Comparison of ENCODE assay signal across 16 mouse cellular contexts in the genomic region with DNA sequence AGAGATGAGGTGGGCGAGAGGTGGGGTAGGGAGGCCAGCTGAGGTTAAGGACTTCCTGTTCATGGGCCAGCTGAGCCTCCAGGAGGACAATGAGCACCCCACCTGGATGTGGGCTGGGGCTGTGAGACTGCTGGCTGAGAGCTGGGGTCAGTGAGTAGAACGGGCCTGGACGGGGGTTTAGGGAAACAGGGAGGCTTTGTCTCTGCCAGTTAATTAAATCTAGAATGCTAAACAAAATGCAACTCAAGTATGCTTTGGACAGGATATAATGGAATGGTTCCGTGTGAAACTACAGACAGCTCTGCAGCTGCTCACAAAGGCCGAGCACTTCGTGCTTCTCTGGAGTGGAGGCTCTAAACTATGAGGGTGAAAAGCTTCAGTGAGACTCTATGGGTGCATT. TPM values are rescaled to one million over a fixed set of nuclear protein-coding genes. Genes with fewer than 3 reads are reported as not detected.
A peak's percentile ranks its signal among the peaks of the same experiment; 100 is the strongest.
DNase-seq lines count a peak whose midpoint lies in the region; ATAC-seq lines count a peak whose summit lies in the region.
"Had no signal": no experiment of that assay in that cellular context is flagged by ENCODE, and none has a peak within 500 bp of the region (broad histone marks: within the 10 kb centered on the region; RNA-seq: fewer than 3 reads in every experiment).

No protein-coding gene starts in this region.

- no peak overlapping the region for H3K27ac ChIP-seq in hindbrain, embryonic 16.5 days (ENCODE audit: low read depth, low read length)
- no peak overlapping the region for H3K27ac ChIP-seq in hindbrain, embryonic 14.5 days
- H3K27ac ChIP-seq in lung, embryonic 15.5 days: peak overlapping the region; percentile 44
- H3K27ac ChIP-seq: embryonic facial prominence, embryonic 10.5 days; hindbrain, embryonic 10.5 days had no signal

- no peaks in the 10 kb centered on the region for H3K4me1 ChIP-seq in hindbrain, embryonic 16.5 days (ENCODE audit: control insufficient read depth, insufficient read depth, low read depth, low read length)
- H3K4me1 ChIP-seq in hindbrain, embryonic 14.5 days (replicated peaks; ENCODE audit: control insufficient read depth, insufficient read depth, low read length): no peaks in the 10 kb centered on the region
- peaks cover 4% of the 10 kb centered on the region for H3K4me1 ChIP-seq in lung, embryonic 15.5 days
- H3K4me1 ChIP-seq: embryonic facial prominence, embryonic 10.5 days; heart, embryonic 12.5 days; hindbrain, embryonic 10.5 days had no signal

- DNase-seq in hindbrain, embryonic 14.5 days (ENCODE audit: low spot score): no peak
- no peak for DNase-seq in lung, postnatal 25 days (ENCODE audit: low spot score)
- DNase-seq in Muller cell, postnatal 12 days (ENCODE audit: inconsistent ontology term): peak; percentile 52
- DNase-seq in lung, postnatal 4 days: peak; percentile 25 to 66
- DNase-seq: adrenal gland, adult 2 months; adrenal gland, postnatal 25 days; cerebellum, adult 2 months; cerebellum, postnatal 10 days; gastrocnemius, postnatal 14 days had no signal

- no peak overlapping the region for H3K9ac ChIP-seq in hindbrain, embryonic 16.5 days (ENCODE audit: low read depth, low read length)
- no peak overlapping the region for H3K9ac ChIP-seq in hindbrain, embryonic 14.5 days
- no peak overlapping the region for H3K9ac ChIP-seq in lung, embryonic 15.5 days
- H3K9ac ChIP-seq: heart, embryonic 12.5 days had no signal

- no peaks in the 10 kb centered on the region for H3K36me3 ChIP-seq in hindbrain, embryonic 16.5 days (ENCODE audit: control insufficient read depth, insufficient read depth, low read length)
- H3K36me3 ChIP-seq in hindbrain, embryonic 14.5 days (replicated peaks; ENCODE audit: control insufficient read depth, insufficient read depth): peaks cover 39% of the 10 kb centered on the region
- H3K36me3 ChIP-seq in lung, embryonic 15.5 days: no peaks in the 10 kb centered on the region
- H3K36me3 ChIP-seq: embryonic facial prominence, embryonic 10.5 days; heart, embryonic 12.5 days; hindbrain, embryonic 10.5 days had no signal

- ATAC-seq in hindbrain, embryonic 16.5 days: 0 out of 2 replicates have a peak, but pooled peaks have one; percentile 24
- ATAC-seq in hindbrain, embryonic 14.5 days (ENCODE audit: low FRiP score): no peak
- peak; percentile 58 for ATAC-seq in lung, embryonic 15.5 days (ENCODE audit: borderline replicate concordance, extremely low read depth, low FRiP score, low TSS enrichment)
- ATAC-seq: forebrain, embryonic 16.5 days had no signal

- H3K4me3 ChIP-seq in hindbrain, embryonic 16.5 days (ENCODE audit: low read length): no peak overlapping the region
- no peak overlapping the region for H3K4me3 ChIP-seq in hindbrain, embryonic 14.5 days (replicated peaks; ENCODE audit: low read length)
- H3K4me3 ChIP-seq in lung, embryonic 15.5 days: no peak overlapping the region
- H3K4me3 ChIP-seq: embryonic facial prominence, embryonic 10.5 days; heart, embryonic 12.5 days; hindbrain, embryonic 10.5 days had no signal

- no peaks in the 10 kb centered on the region for H3K27me3 ChIP-seq in hindbrain, embryonic 16.5 days (replicated peaks; ENCODE audit: control insufficient read depth, insufficient read depth, low read length)
- H3K27me3 ChIP-seq in hindbrain, embryonic 14.5 days (ENCODE audit: control insufficient read depth, insufficient read depth, low read length): no peaks in the 10 kb centered on the region
- no peaks in the 10 kb centered on the region for H3K27me3 ChIP-seq in lung, embryonic 15.5 days
- H3K27me3 ChIP-seq: CH12.LX; heart, embryonic 12.5 days had no signal

- H3K4me2 ChIP-seq in hindbrain, embryonic 16.5 days (ENCODE audit: low read length): no peak overlapping the region
- no peak overlapping the region for H3K4me2 ChIP-seq in hindbrain, embryonic 14.5 days (replicated peaks)
- no peak overlapping the region for H3K4me2 ChIP-seq in lung, embryonic 15.5 days
- H3K4me2 ChIP-seq: heart, embryonic 12.5 days had no signal

- no peaks in the 10 kb centered on the region for H3K9me3 ChIP-seq in hindbrain, embryonic 16.5 days (ENCODE audit: control insufficient read depth, low read length)
- H3K9me3 ChIP-seq in hindbrain, embryonic 14.5 days (ENCODE audit: control insufficient read depth, low read length): no peaks in the 10 kb centered on the region
- no peaks in the 10 kb centered on the region for H3K9me3 ChIP-seq in lung, embryonic 15.5 days
- H3K9me3 ChIP-seq: embryonic facial prominence, embryonic 10.5 days; heart, embryonic 12.5 days; hindbrain, embryonic 10.5 days had no signal

- 62% methylated on average over 6 of the region's 6 CpGs for WGBS in hindbrain, embryonic 16.5 days
- 56% methylated on average over 6 of the region's 6 CpGs for WGBS in hindbrain, embryonic 14.5 days
- WGBS in lung, embryonic 15.5 days: 50% methylated on average over 6 of the region's 6 CpGs

RNA-seq across cellular contexts. Expression of a gene that starts 32.9 kb away (rescaled TPM):
- 181 and 198 TPM in 2 replicates for polyA plus RNA-seq in hindbrain, embryonic 16.5 days (2015; fragmentation: Nextera tagmentation; extraction: Ambion mirVana)
- 162 and 171 TPM in 2 replicates for polyA plus RNA-seq in hindbrain, embryonic 14.5 days (2014; fragmentation: Nextera tagmentation; extraction: Ambion mirVana)
- polyA plus RNA-seq in lung, embryonic 15.5 days (2015; fragmentation: Nextera tagmentation; extraction: Ambion mirVana): 6.5 and 6.9 TPM in 2 replicates

RNA-seq across cellular contexts. Expression of a gene that starts 50.2 kb away (rescaled TPM):
- polyA plus RNA-seq in hindbrain, embryonic 16.5 days (2015; fragmentation: Nextera tagmentation; extraction: Ambion mirVana): 25.9 and 27.3 TPM in 2 replicates
- polyA plus RNA-seq in hindbrain, embryonic 14.5 days (2014; fragmentation: Nextera tagmentation; extraction: Ambion mirVana): 21.0 and 22.1 TPM in 2 replicates
- polyA plus RNA-seq in lung, embryonic 15.5 days (2015; fragmentation: Nextera tagmentation; extraction: Ambion mirVana): 44.9 and 45.5 TPM in 2 replicates

Comparison
In these comparisons a context has a peak if more than half of its experiments do, and no peak if none do; other contexts are left out.
1. DNase-seq: peak in Muller cell, postnatal 12 days (single experiment) and lung, postnatal 4 days (2 of 2); none in hindbrain, embryonic 14.5 days (single experiment) and lung, postnatal 25 days (single experiment).
2. RNA of a gene that starts 32.9 kb away (polyA plus RNA-seq): 181 to 198 TPM in hindbrain, embryonic 16.5 days and 162 to 171 TPM in hindbrain, embryonic 14.5 days; 6.5 to 6.9 TPM in lung, embryonic 15.5 days; every median in the first group is over 10 times any median in the second.